Mouse (Mus musculus) hematopoietic multipotent progenitor cell, adult 10-12 weeks (in vitro differentiated cells): ENCODE measurements around the gene Rwdd2b. TPM values are rescaled to one million over a fixed set of nuclear protein-coding genes. Genes with fewer than 3 reads are reported as not detected.

Experiments used
- polyA plus RNA-seq: library from polyadenylated mRNA; stranded (reverse); fragments of >175 nt; gene quantifications from 2 replicates; pipeline ENCODE4 v1.2.3, GENCODE M21; 2012; ENCODE audit warnings: low replicate concordance

The Rwdd2b gene
- polyA plus RNA-seq = 1.2 and 1.6 TPM in 2 replicates

GRCm38 (mm10) chr16:87440184-87440686 lies at the start of gene Rwdd2b:
Gene Rwdd2b (minus strand): TSS chr16:87440573.

GRCm38 (mm10) chr16:87454419-87455179 lies 14.2 kb upstream of the Rwdd2b start, which contains the start of gene Usp16:
Gene Usp16 (plus strand): TSS chr16:87454703.

GRCm38 (mm10) chr16:87432033-87432814 lies 8.1 kb downstream of the Rwdd2b start, which contains the start of gene Ltn1:
Gene Ltn1 (minus strand): TSS chr16:87432612.

Other genes starting within 250 kb of the Rwdd2b start
- gene N6amt1, start 86.4 kb downstream of the Rwdd2b start, polyA plus RNA-seq = 2.6 and 5.3 TPM in 2 replicates
- gene Ltn1, start 8.0 kb downstream of the Rwdd2b start, polyA plus RNA-seq = 1.5 and 2.2 TPM in 2 replicates
- gene Usp16, start 14.1 kb upstream of the Rwdd2b start, polyA plus RNA-seq = 8.3 and 26.4 TPM in 2 replicates
- 29.1 and 35.0 TPM in 2 replicates for gene Cct8, start 55.3 kb upstream of the Rwdd2b start, polyA plus RNA-seq
- gene Map3k7cl, start 112.8 kb upstream of the Rwdd2b start, polyA plus RNA-seq = not detected in 2 replicates